Mouse (Mus musculus): Measurements from ENCODE around the gene Gm30083. TPM values are rescaled to one million over a fixed set of nuclear protein-coding genes. Genes with fewer than 3 reads are reported as not detected.

The Gm30083 gene
- polyA plus RNA-seq, 1 experiment from 2014 or later, result not detected

DNA sequence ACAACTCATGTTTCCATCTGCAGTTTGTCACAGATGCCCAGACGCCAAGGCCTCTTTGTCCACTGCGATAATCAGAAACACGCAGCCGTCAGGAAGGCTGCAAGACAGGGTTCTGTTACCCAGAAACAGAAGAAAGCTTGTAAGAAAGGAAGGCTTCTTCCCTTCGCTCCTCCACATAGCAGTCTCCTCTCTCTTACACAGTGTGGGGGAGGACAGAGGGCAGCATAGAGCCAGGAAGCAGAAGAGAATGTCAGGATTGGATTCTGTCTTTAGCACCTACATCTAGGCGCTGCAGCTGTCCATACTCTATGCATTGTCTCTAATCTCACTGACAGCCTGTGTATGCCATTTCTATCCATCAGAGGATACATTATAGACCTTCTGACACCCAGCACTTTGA lies 17.6 kb downstream of the Gm30083 start:
- no peak overlapping the region for H3K27ac ChIP-seq (replicated peaks)
- no peak for ATAC-seq (ENCODE audit: low read depth)
- no peaks in the 10 kb centered on the region for H3K4me1 ChIP-seq (replicated peaks)
- no peak overlapping the region for H3K4me2 ChIP-seq
- 77% methylated on average over 6 of the region's 6 CpGs for WGBS
- H3K9ac ChIP-seq, result no peak overlapping the region
- H3K27me3 ChIP-seq, result no peaks in the 10 kb centered on the region
- H3K36me3 ChIP-seq, result no peaks in the 10 kb centered on the region
- no peak overlapping the region for H3K4me3 ChIP-seq
- H3K9me3 ChIP-seq, result no peaks in the 10 kb centered on the region

- no peak overlapping the region for H3K4me2 ChIP-seq
- H3K9ac ChIP-seq, result no peak overlapping the region
- no peaks in the 10 kb centered on the region for H3K27me3 ChIP-seq
- no peak for ATAC-seq (ENCODE audit: low read depth)
- no peaks in the 10 kb centered on the region for H3K36me3 ChIP-seq
- H3K27ac ChIP-seq (replicated peaks), result no peak overlapping the region
- no peaks in the 10 kb centered on the region for H3K4me1 ChIP-seq (replicated peaks)
- no peak overlapping the region for H3K4me3 ChIP-seq
- H3K9me3 ChIP-seq, result no peaks in the 10 kb centered on the region
- 88% methylated on average over 6 of the region's 6 CpGs for WGBS
These were observed 21.3 kb downstream of the Gm30083 start for GRCm38 (mm10) chr14:33993521-33994289.

- no peak overlapping the region for H3K4me3 ChIP-seq
- H3K36me3 ChIP-seq, result no peaks in the 10 kb centered on the region
- H3K4me1 ChIP-seq (replicated peaks), result no peaks in the 10 kb centered on the region
- H3K9me3 ChIP-seq, result no peaks in the 10 kb centered on the region
- H3K9ac ChIP-seq, result no peak overlapping the region
- H3K4me2 ChIP-seq, result no peak overlapping the region
- no peaks in the 10 kb centered on the region for H3K27me3 ChIP-seq
- WGBS, result 91% methylated on average over 9 of the region's 9 CpGs
- no peak overlapping the region for H3K27ac ChIP-seq (replicated peaks)
- no peak for ATAC-seq (ENCODE audit: low read depth)
These were observed 21.9 kb downstream of the Gm30083 start for GRCm38 (mm10) chr14:33993051-33993450.

DNA sequence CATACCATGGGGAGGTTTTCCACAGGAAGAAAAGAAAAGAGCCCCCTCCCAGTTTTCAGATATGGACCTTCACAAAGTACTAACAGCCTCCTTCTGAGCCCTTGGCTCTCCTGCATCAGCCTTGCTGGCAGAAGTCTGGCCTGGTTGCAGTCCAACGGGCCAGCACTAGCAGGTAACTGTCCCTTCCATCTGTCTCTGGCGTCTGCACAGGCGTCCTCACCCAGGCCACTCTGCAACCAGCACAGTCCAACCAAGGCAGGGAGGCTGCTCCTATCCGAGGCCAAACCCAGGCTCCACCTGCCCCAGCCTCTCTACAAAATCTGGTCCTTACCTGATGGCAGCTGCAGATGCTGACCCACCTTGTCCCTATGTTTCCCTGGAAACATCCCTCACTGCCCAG lies 23.0 kb downstream of the Gm30083 start:
- Histone ChIP-seq H3K4me2 (no peak overlapping the region), H3K4me1 (replicated peaks) (no peaks in the 10 kb centered on the region), H3K9ac (no peak overlapping the region), H3K9me3 (no peaks in the 10 kb centered on the region), H3K27me3 (no peaks in the 10 kb centered on the region), H3K27ac (replicated peaks) (no peak overlapping the region), H3K4me3 (no peak overlapping the region), H3K36me3 (no peaks in the 10 kb centered on the region)
- 81% methylated on average over 4 of the region's 4 CpGs for WGBS
- ATAC-seq (ENCODE audit: low read depth), result no peak

DNA sequence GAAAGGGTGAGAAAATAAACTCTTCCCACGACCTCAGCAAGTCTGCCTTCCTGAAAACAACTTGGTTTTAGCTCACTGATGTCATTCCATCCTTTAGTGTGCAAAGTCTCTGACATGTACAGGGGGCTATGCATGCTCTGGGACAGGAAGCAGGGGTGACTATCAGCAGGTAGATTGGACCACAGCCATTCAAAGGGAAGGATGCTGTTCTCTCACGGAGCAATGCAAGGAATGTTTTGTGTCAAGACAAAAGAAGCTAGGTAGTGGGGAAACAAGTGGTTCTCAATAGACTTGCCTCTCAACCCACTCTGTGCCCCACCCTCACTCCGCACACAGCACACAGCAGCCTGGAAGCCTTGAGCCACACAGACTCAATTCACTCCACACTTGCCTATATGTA lies 25.8 kb downstream of the Gm30083 start:
- ATAC-seq (ENCODE audit: low read depth), result no peak
- Histone ChIP-seq H3K9ac (no peak overlapping the region), H3K4me1 (replicated peaks) (no peaks in the 10 kb centered on the region), H3K36me3 (no peaks in the 10 kb centered on the region), H3K27ac (replicated peaks) (no peak overlapping the region), H3K4me2 (no peak overlapping the region), H3K4me3 (no peak overlapping the region), H3K9me3 (no peaks in the 10 kb centered on the region), H3K27me3 (no peaks in the 10 kb centered on the region)
- WGBS, result 54% methylated on average over 3 of the region's 3 CpGs

GRCm38 (mm10) chr14:33978604-33979059 lies 36.4 kb downstream of the Gm30083 start, which contains the start of gene Zfp488:
TSS of gene Zfp488 (minus strand) at chr14:33978764.
- Histone ChIP-seq H3K4me2 (peak within 1 kb of the TSS; percentile 65), H3K27me3 (peaks cover 15% of the 10 kb centered on the region), H3K4me1 (replicated peaks) (peaks cover 13% of the 10 kb centered on the region), H3K36me3 (no peaks in the 10 kb centered on the region), H3K4me3 (peak within 1 kb of the TSS; percentile 34), H3K27ac (replicated peaks) (no peak within 1 kb of the TSS), H3K9ac (peak within 1 kb of the TSS; percentile 57), H3K9me3 (no peaks in the 10 kb centered on the region)
- ATAC-seq (ENCODE audit: low read depth), result peak; percentile 53; the same call in 1 of the 2 replicates
- 2% methylated on average over 25 of the region's 25 CpGs for WGBS

- Histone ChIP-seq H3K36me3 (no peaks in the 10 kb centered on the region), H3K4me3 (no peak overlapping the region), H3K4me2 (peak overlapping the region; percentile 65), H3K4me1 (replicated peaks) (peaks cover 13% of the 10 kb centered on the region), H3K9ac (no peak overlapping the region), H3K9me3 (no peaks in the 10 kb centered on the region), H3K27ac (replicated peaks) (no peak overlapping the region), H3K27me3 (peaks cover 15% of the 10 kb centered on the region)
- 39% methylated on average over 7 of the region's 7 CpGs for WGBS
- ATAC-seq (ENCODE audit: low read depth), result no peak
These were observed 37.2 kb downstream of the Gm30083 start for GRCm38 (mm10) chr14:33977748-33978147.

GRCm38 (mm10) chr14:33974752-33975151 lies 40.2 kb downstream of the Gm30083 start:
- H3K4me3 ChIP-seq, result no peak overlapping the region
- H3K9me3 ChIP-seq, result no peaks in the 10 kb centered on the region
- H3K36me3 ChIP-seq, result no peaks in the 10 kb centered on the region
- no peak overlapping the region for H3K4me2 ChIP-seq
- 42% methylated on average over 5 of the region's 5 CpGs for WGBS
- H3K4me1 ChIP-seq (replicated peaks), result peaks cover 13% of the 10 kb centered on the region
- no peak overlapping the region for H3K27ac ChIP-seq (replicated peaks)
- H3K27me3 ChIP-seq, result peaks cover 15% of the 10 kb centered on the region
- no peak overlapping the region for H3K9ac ChIP-seq
- no peak for ATAC-seq (ENCODE audit: low read depth)

DNA sequence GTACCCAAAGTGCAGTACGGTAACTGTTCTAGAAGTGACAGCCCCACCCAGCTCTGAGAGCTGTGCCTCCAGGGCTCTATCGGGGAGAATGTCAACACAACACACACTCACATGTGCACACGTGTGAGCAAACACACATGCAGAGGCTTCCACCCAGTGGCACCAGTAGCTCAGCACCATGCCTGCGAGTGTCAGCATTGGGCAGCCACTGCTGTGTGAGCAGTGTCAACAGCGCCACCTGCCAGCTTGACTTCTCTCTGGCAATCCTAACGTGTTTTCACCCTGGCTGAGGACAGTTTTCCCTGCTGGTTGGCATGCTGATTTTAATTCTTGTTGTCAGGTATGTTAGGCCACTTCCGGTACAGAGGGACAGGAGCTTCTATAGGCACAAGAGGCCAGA lies 42.3 kb downstream of the Gm30083 start:
- H3K4me1 ChIP-seq (replicated peaks), result 0 out of 2 replicates have a peak, but pooled peaks cover under 1% of the 10 kb centered on the region
- H3K27ac ChIP-seq (replicated peaks), result no peak overlapping the region
- H3K27me3 ChIP-seq, result peaks cover 2% of the 10 kb centered on the region; the same call in 1 of the 2 replicates
- ATAC-seq (ENCODE audit: low read depth), result no peak
- no peak overlapping the region for H3K4me3 ChIP-seq
- no peaks in the 10 kb centered on the region for H3K36me3 ChIP-seq
- H3K4me2 ChIP-seq, result no peak overlapping the region
- WGBS, result 54% methylated on average over 7 of the region's 7 CpGs
- H3K9ac ChIP-seq, result no peak overlapping the region
- H3K9me3 ChIP-seq, result no peaks in the 10 kb centered on the region

DNA sequence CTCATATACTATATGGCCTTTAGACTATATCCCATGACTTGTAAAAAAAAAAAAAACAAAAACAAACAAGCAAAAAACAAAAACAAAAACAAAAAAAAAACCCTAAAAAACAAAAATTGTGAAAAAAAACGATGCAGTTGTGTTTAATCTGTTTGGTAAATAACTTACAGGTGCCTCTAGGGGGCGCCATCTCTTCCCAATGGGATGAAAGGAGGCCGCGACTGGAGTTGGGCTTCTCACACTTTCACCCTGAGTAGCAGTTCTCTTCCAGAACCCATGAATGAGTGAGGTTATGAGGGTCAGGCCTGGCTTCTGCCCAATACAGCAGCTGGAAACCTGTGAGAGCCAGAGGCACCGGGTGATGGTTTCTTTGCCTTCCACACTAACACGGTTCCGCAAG lies 49.3 kb downstream of the Gm30083 start:
- Histone ChIP-seq H3K4me1 (replicated peaks) (no peaks in the 10 kb centered on the region), H3K27me3 (no peaks in the 10 kb centered on the region), H3K9me3 (no peaks in the 10 kb centered on the region), H3K4me3 (no peak overlapping the region), H3K9ac (no peak overlapping the region), H3K4me2 (no peak overlapping the region), H3K27ac (replicated peaks) (no peak overlapping the region), H3K36me3 (no peaks in the 10 kb centered on the region)
- no peak for ATAC-seq (ENCODE audit: low read depth)
- 62% methylated on average over 7 of the region's 7 CpGs for WGBS

- H3K27ac ChIP-seq (replicated peaks), result no peak overlapping the region
- H3K36me3 ChIP-seq, result no peaks in the 10 kb centered on the region
- WGBS, result 20% methylated on average over 9 of the region's 9 CpGs
- no peak for ATAC-seq (ENCODE audit: low read depth)
- H3K4me3 ChIP-seq, result no peak overlapping the region
- H3K4me1 ChIP-seq (replicated peaks), result no peaks in the 10 kb centered on the region
- no peaks in the 10 kb centered on the region for H3K9me3 ChIP-seq
- no peak overlapping the region for H3K4me2 ChIP-seq
- no peaks in the 10 kb centered on the region for H3K27me3 ChIP-seq
- H3K9ac ChIP-seq, result no peak overlapping the region
These were observed 55.6 kb downstream of the Gm30083 start for GRCm38 (mm10) chr14:33959341-33959740.

DNA sequence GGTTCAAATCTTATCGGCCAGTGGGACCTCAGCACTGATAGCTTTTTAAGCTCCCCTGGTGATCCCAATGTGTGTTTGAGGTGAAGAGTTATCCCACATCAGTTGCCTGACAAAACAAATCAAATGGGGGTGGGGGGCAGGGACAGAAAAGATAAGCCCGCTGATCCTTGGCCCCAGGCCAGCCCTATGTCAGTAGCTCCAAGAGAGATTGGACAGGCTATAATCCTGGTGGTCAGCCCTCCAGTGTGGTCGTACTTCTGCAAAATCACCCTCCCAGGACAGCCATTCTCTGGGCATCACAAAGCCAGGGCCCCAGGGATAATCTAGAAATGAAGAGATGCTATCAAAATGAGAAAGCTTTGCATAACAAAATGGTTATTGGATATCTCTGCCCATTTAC lies 56.1 kb downstream of the Gm30083 start:
- Histone ChIP-seq H3K27ac (replicated peaks) (no peak overlapping the region), H3K4me2 (no peak overlapping the region)
- WGBS, result 78% methylated on average over 3 of the region's 3 CpGs

DNA sequence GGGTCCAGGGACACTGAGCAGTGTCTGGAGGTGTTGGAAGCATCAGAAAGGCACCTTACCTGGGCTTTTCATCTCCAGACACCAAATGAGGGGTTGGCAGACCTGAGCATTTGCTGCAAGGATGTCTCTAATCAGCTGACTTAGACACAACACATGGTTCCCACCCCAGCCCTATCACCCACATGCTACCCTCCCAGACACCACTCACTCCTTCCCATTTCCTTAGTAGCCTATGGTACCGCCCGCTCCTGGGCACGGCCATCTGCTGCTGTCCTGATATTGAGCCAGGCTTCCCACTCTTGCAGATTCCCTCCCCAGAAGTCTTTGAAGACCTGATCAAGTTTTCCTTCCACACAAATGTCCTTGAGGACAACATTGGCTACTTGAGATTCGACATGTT lies 56.8 kb downstream of the Gm30083 start:
- H3K4me1 ChIP-seq (replicated peaks), result no peaks in the 10 kb centered on the region
- H3K9me3 ChIP-seq, result no peaks in the 10 kb centered on the region
- no peaks in the 10 kb centered on the region for H3K36me3 ChIP-seq
- no peak overlapping the region for H3K4me3 ChIP-seq
- H3K9ac ChIP-seq, result no peak overlapping the region
- WGBS, result 85% methylated on average over 4 of the region's 4 CpGs
- no peak for ATAC-seq (ENCODE audit: low read depth)
- H3K4me2 ChIP-seq, result no peak overlapping the region
- H3K27ac ChIP-seq (replicated peaks), result no peak overlapping the region
- no peaks in the 10 kb centered on the region for H3K27me3 ChIP-seq

More for the DNA sequence above, 56.1 kb downstream of the Gm30083 start:
- H3K9me3 ChIP-seq, result no peaks in the 10 kb centered on the region
- H3K9ac ChIP-seq, result no peak overlapping the region
- H3K4me3 ChIP-seq, result no peak overlapping the region
- no peaks in the 10 kb centered on the region for H3K36me3 ChIP-seq
- H3K27me3 ChIP-seq, result no peaks in the 10 kb centered on the region
- no peaks in the 10 kb centered on the region for H3K4me1 ChIP-seq (replicated peaks)
- no peak for ATAC-seq (ENCODE audit: low read depth)

Data from neural tube, embryonic 13.5 days (tissue).